Mouse (Mus musculus) heart, adult 2 months (tissue): ENCODE data around the gene Hist1h4b. TPM values are rescaled to one million over a fixed set of nuclear protein-coding genes. Genes with fewer than 3 reads are reported as not detected.
"Not testable (repeated sequence)": the region's sequence is repeated elsewhere in the genome, so short reads cannot be mapped to it uniquely, and the experiment has no call there.

Experiments used
- DNase-seq, 2 experiments: peaks; one replicate each; pipeline ENCODE4 v3.0.0; 2021
- H3K27ac ChIP-seq: fragments of 200-600 bp; 2 replicates; pipeline ENCODE4 v1.8.1; 2022
- H3K27me3 ChIP-seq: fragments of 200-500 bp; 2 replicates; pipeline ENCODE4 v1.6.1; 2012; ENCODE audit warnings: mild to moderate bottlenecking, low read length, inconsistent platforms, mixed read lengths; ENCODE audit not compliant: control insufficient read depth, insufficient read depth
- H3K36me3 ChIP-seq: fragments of 200-500 bp; 2 replicates; pipeline ENCODE4 v1.6.1; 2012; ENCODE audit warnings: low read length, inconsistent platforms; ENCODE audit not compliant: control insufficient read depth, insufficient read depth
- H3K4me1 ChIP-seq: fragments of 200-500 bp; 2 replicates; pipeline ENCODE4 v1.6.1; 2011; ENCODE audit warnings: low read length; ENCODE audit not compliant: control insufficient read depth, insufficient read depth
- H3K4me3 ChIP-seq: fragments of 200-600 bp; 2 replicates; pipeline ENCODE4 v1.8.1; 2022
- H3K79me2 ChIP-seq: fragments of 200-500 bp; replicated peaks from 2 replicates; pipeline ENCODE4 v1.6.1; 2012; ENCODE audit warnings: mild to moderate bottlenecking, inconsistent platforms, low read length, moderate library complexity, mixed read lengths; ENCODE audit not compliant: control insufficient read depth, insufficient read depth
- H3K9ac ChIP-seq: fragments of 200-500 bp; 2 replicates; pipeline ENCODE4 v1.6.1; 2012; ENCODE audit warnings: low read depth, mild to moderate bottlenecking, control low read depth, inconsistent platforms, low read length, mixed read lengths
- CTCF ChIP-seq: fragments of 200-600 bp; IDR thresholded peaks from 2 replicates; pipeline ENCODE4 v1.8.1; 2022; ENCODE audit warnings: antibody characterized with exemption, mild to moderate bottlenecking, moderate library complexity
- EP300 ChIP-seq: fragments of 200-500 bp; IDR thresholded peaks from 2 replicates; pipeline ENCODE4 v1.6.1; 2011; ENCODE audit warnings: low read depth, low read length, control low read depth; ENCODE audit not compliant: insufficient read depth
- POLR2A ChIP-seq: fragments of 200-500 bp; IDR thresholded peaks from 2 replicates; pipeline ENCODE4 v1.6.1; 2011; ENCODE audit warnings: mild to moderate bottlenecking, low read depth, low read length, control low read depth; ENCODE audit not compliant: insufficient read depth
- WGBS: fragments of 180-500 bp; shearing (Covaris S2); methylation state at CpG from one replicate; pipeline ENCODE4 v1.1.7; 2018; 5-methylcytosine and 5-hydroxymethylcytosine counted together
- intact Hi-C: fragments of 180-260 bp; cut with DNase I; formaldehyde crosslinking; loops from one replicate; pipeline ENCODE4 v1.15.1; 2025
- polyA plus RNA-seq: library from polyadenylated mRNA; depleted of rRNA; stranded (reverse); fragments of >200 nt; gene quantifications from 2 replicates; pipeline ENCODE4 v1.2.3, GENCODE M21; 2012
- total RNA-seq, 2 experiments: library from RNA; stranded (reverse); gene quantifications; 2 replicates each; pipeline ENCODE4 v1.2.3; 2021

Hist1h4b gene
- total and polyA plus RNA-seq, 3 experiments: 1.1 to 11.3 (median 4.9) TPM

GRCm38 (mm10) chr13:23716261-23717042, 40.4 kb upstream of the Hist1h4b start:
- intact Hi-C loops: no loop called here
- peak overlapping the region; percentile 34 for H3K27ac ChIP-seq
- H3K9ac ChIP-seq: no peak overlapping the region
- no peaks in the 10 kb centered on the region for H3K79me2 ChIP-seq
- H3K4me3 ChIP-seq: no peak overlapping the region
- H3K4me1 ChIP-seq: no peaks in the 10 kb centered on the region; the same call in 1 of the 2 replicates
- TF ChIP-seq CTCF (no peak), POLR2A (no peak), EP300 (no peak)
- H3K27me3 ChIP-seq: no peaks in the 10 kb centered on the region
- H3K36me3 ChIP-seq: no peaks in the 10 kb centered on the region
- no peak for DNase-seq
- 35% methylated on average over 5 of the region's 5 CpGs for WGBS

DNA sequence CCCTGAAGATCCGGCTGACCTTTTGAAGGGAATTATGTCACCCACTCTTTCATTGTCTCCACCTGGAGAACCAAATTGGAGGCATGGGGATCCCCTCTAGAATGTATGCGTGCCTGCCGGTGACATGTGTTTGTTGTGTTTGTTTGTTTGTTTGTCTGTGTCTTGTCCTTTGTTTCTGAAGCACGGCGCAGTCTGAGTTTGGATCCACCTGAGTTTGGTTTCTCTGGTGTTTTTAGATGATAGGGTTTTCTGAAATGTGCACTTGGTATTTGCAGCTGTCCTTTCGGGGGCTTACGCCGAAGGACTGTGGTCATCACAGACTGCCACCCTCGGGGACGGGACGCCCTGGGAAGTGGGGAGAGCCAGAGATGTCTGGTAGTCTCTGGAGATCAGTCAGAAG, 39.6 kb upstream of the Hist1h4b start:
- Histone ChIP-seq H3K27ac (peak overlapping the region; percentile 34), H3K4me1 (no peaks in the 10 kb centered on the region; the same call in 1 of the 2 replicates), H3K36me3 (no peaks in the 10 kb centered on the region), H3K79me2 (no peaks in the 10 kb centered on the region), H3K27me3 (no peaks in the 10 kb centered on the region), H3K4me3 (no peak overlapping the region), H3K9ac (no peak overlapping the region)
- intact Hi-C loops: no loop called here
- no peak for DNase-seq
- TF ChIP-seq EP300: no peak
- TF ChIP-seq CTCF: no peak
- TF ChIP-seq POLR2A: no peak
- 39% methylated on average over 11 of the region's 11 CpGs for WGBS

- H3K79me2 ChIP-seq, intact Hi-C loops, H3K9ac ChIP-seq, DNase-seq, H3K27me3 ChIP-seq, H3K4me1 ChIP-seq, H3K4me3 ChIP-seq, H3K36me3 ChIP-seq: not testable (repeated sequence)
- 34% methylated on average over 2 of the region's 2 CpGs for WGBS
- H3K27ac ChIP-seq: peak overlapping the region; percentile 34
Observed at GRCm38 (mm10) chr13:23717593-23718245, 39.1 kb upstream of the Hist1h4b start.

- intact Hi-C loops: no loop called here
- Histone ChIP-seq H3K79me2 (no peaks in the 10 kb centered on the region), H3K4me3 (no peak overlapping the region), H3K9ac (no peak overlapping the region), H3K4me1 (peaks cover 2% of the 10 kb centered on the region; the same call in 1 of the 2 replicates), H3K36me3 (no peaks in the 10 kb centered on the region), H3K27ac (no peak overlapping the region), H3K27me3 (no peaks in the 10 kb centered on the region)
- WGBS: 75% methylated on average over 4 of the region's 4 CpGs
- no peak for DNase-seq
- TF ChIP-seq POLR2A: no peak
- no peak for TF ChIP-seq EP300
- TF ChIP-seq CTCF: no peak
Observed at GRCm38 (mm10) chr13:23724239-23724638, 32.6 kb upstream of the Hist1h4b start.

DNA sequence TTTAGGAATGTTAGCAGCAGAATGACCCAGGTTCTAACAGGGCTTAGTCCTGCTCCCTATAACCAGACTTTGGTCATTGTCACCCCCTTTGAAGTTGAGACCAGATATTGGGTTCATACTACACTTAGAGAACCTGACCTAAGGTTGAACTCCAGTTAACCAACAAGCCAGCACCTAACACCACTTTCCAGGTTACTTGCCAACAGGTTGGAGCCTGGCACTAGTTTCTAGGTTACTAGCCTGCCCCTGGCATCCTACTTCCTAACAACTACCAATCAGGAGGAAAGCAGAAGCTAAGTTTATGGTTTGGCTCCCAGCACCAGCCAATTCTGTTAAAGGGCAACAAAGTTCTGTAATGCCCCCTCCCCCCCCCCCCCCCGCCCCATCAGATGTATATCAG, 31.6 kb upstream of the Hist1h4b start:
- no peak for DNase-seq
- Histone ChIP-seq H3K36me3 (no peaks in the 10 kb centered on the region), H3K27ac (no peak overlapping the region), H3K79me2 (no peaks in the 10 kb centered on the region), H3K4me3 (no peak overlapping the region), H3K4me1 (peaks cover 4% of the 10 kb centered on the region; the same call in 1 of the 2 replicates), H3K27me3 (no peaks in the 10 kb centered on the region), H3K9ac (no peak overlapping the region)
- WGBS: 90% methylated on average over 1 of the region's 1 CpGs
- intact Hi-C loops: no loop called here
- TF ChIP-seq CTCF: no peak
- no peak for TF ChIP-seq POLR2A
- TF ChIP-seq EP300: no peak

- Histone ChIP-seq H3K79me2 (no peaks in the 10 kb centered on the region), H3K27ac (peak overlapping the region; percentile 20; the same call in 1 of the 2 replicates), H3K4me3 (no peak overlapping the region), H3K9ac (no peak overlapping the region), H3K4me1 (peaks cover 5% of the 10 kb centered on the region), H3K36me3 (no peaks in the 10 kb centered on the region), H3K27me3 (no peaks in the 10 kb centered on the region)
- TF ChIP-seq CTCF (no peak), POLR2A (no peak), EP300 (no peak)
- intact Hi-C loops: no loop called here
- WGBS: 57% methylated on average over 18 of the region's 18 CpGs
- DNase-seq: no peak
Observed at GRCm38 (mm10) chr13:23728472-23729191, 28.2 kb upstream of the Hist1h4b start.
